Mouse (Mus musculus): ENCODE results near the gene Lamb2.

DNA sequence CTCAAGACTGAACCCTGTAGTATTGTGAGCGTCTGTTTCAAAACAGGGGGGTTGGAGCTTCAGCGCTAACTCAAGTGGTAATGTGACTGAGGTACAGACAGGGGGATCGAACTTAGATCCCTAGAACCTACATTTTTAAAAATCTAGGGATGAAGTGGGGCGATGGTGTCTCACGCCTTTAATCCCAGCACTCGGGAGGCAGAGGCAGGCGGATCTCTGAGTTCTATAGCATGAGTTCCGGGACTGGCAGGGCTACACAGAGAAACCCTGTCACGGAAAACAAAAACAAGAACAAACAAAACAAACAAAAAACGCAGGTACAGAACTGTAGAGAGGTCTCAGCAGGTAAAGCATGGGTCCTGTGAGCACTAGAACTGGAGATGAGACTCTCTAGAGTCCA, 22.6 kb upstream of the Lamb2 start:
- TF ChIP-seq POLR2A (IDR thresholded peaks at IDR 0.05; ENCODE audit: borderline replicate concordance, extremely low read depth, insufficient read depth, insufficient read length, poor library complexity, severe bottlenecking) (no peak), CTCF (IDR thresholded peaks at IDR 0.05; ENCODE audit: borderline replicate concordance, extremely low read depth, insufficient read depth, insufficient read length) (no peak)
